Mouse (Mus musculus): ENCODE results near the gene Tcam1.

GRCm38 (mm10) chr11:106267871-106268270, 8.6 kb upstream of the Tcam1 start:
- TF ChIP-seq POLR2A (IDR thresholded peaks at IDR 0.05; ENCODE audit: insufficient read depth, low read depth, low read length) (no peak), CTCF (IDR thresholded peaks at IDR 0.05) (no peak)
